Mouse (Mus musculus) embryonic facial prominence, embryonic 15.5 days (tissue): ENCODE measurements at regions not wholly inside any gene's neighbourhood (a gene's known extent, or its start where the extent isn't known, plus 50 kb on each side); places are given as distances from the start of the nearest gene placed in this dataset.

Experiments used
- ATAC-seq: fragments of 200-750 bp; cut with Nextera tagmentation; 2 replicates; pipeline ENCODE4 v1.8.0; 2017; ENCODE audit warnings: low read depth, moderate TSS enrichment; ENCODE audit not compliant: insufficient number of reproducible peaks, low FRiP score, low TSS enrichment
- H3K27ac ChIP-seq: fragments of 300-500 bp; sonication (generic); replicated peaks from 2 replicates; pipeline ENCODE4 v1.5.1; 2015; ENCODE audit warnings: mild to moderate bottlenecking, inconsistent platforms
- H3K27me3 ChIP-seq: fragments of 300-500 bp; sonication (generic); 2 replicates; pipeline ENCODE4 v1.6.1; 2015; ENCODE audit warnings: inconsistent platforms
- H3K36me3 ChIP-seq: fragments of 300-500 bp; sonication (generic); 2 replicates; pipeline ENCODE4 v1.6.1; 2015; ENCODE audit warnings: mild to moderate bottlenecking, inconsistent platforms
- H3K4me1 ChIP-seq: fragments of 300-500 bp; sonication (generic); 2 replicates; pipeline ENCODE4 v1.6.1; 2015; ENCODE audit warnings: inconsistent platforms
- H3K4me2 ChIP-seq: fragments of 300-500 bp; sonication (generic); replicated peaks from 2 replicates; pipeline ENCODE4 v1.6.1; 2015; ENCODE audit warnings: mild to moderate bottlenecking, inconsistent platforms
- H3K4me3 ChIP-seq: fragments of 300-500 bp; sonication (generic); replicated peaks from 2 replicates; pipeline ENCODE4 v1.5.1; 2015; ENCODE audit warnings: mild to moderate bottlenecking, inconsistent platforms
- H3K9ac ChIP-seq: fragments of 300-500 bp; sonication (generic); 2 replicates; pipeline ENCODE4 v1.6.1; 2015; ENCODE audit warnings: inconsistent platforms
- H3K9me3 ChIP-seq: fragments of 300-500 bp; sonication (generic); replicated peaks from 2 replicates; pipeline ENCODE4 v1.6.1; 2016; ENCODE audit warnings: inconsistent platforms
- WGBS: fragments of 180-500 bp; shearing (Covaris S2); methylation state at CpG from one replicate; pipeline ENCODE4 v1.1.7; 2015; 5-methylcytosine and 5-hydroxymethylcytosine counted together

GRCm38 (mm10) chr17:62963824-62964223 is 82.7 kb upstream of the Efna5 start:
- no peaks in the 10 kb centered on the region for H3K36me3 ChIP-seq
- H3K4me1 ChIP-seq, result peaks cover 25% of the 10 kb centered on the region
- no peak overlapping the region; the same call in 1 of the 2 replicates for H3K4me2 ChIP-seq
- H3K4me3 ChIP-seq, result no peak overlapping the region
- no peaks in the 10 kb centered on the region for H3K27me3 ChIP-seq
- H3K9ac ChIP-seq, result no peak overlapping the region
- peak overlapping the region; percentile 60 for H3K27ac ChIP-seq
- 44% methylated on average over 4 of the region's 4 CpGs for WGBS
- no peak for ATAC-seq
- no peaks in the 10 kb centered on the region for H3K9me3 ChIP-seq

- Histone ChIP-seq H3K4me2 (peak overlapping the region; percentile 40), H3K27me3 (no peaks in the 10 kb centered on the region), H3K9ac (no peak overlapping the region), H3K4me3 (no peak overlapping the region), H3K27ac (peak overlapping the region; percentile 68; the same call in 1 of the 2 replicates), H3K36me3 (no peaks in the 10 kb centered on the region), H3K9me3 (no peaks in the 10 kb centered on the region), H3K4me1 (peaks cover 25% of the 10 kb centered on the region)
- peak; percentile 57 for ATAC-seq
- 36% methylated on average over 3 of the region's 3 CpGs for WGBS
Observed at GRCm38 (mm10) chr17:62962292-62962618, 81.1 kb upstream of the Efna5 start.

GRCm38 (mm10) chr17:62961596-62962291 is 80.6 kb upstream of the Efna5 start:
- no peak overlapping the region for H3K9ac ChIP-seq
- H3K9me3 ChIP-seq, result no peaks in the 10 kb centered on the region
- H3K4me1 ChIP-seq, result peaks cover 25% of the 10 kb centered on the region
- H3K4me3 ChIP-seq, result peak overlapping the region; percentile 13
- no peaks in the 10 kb centered on the region for H3K36me3 ChIP-seq
- H3K27me3 ChIP-seq, result no peaks in the 10 kb centered on the region
- H3K4me2 ChIP-seq, result peak overlapping the region; percentile 40
- ATAC-seq, result peak; percentile 82
- 38% methylated on average over 19 of the region's 19 CpGs for WGBS
- H3K27ac ChIP-seq, result peak overlapping the region; percentile 68

- ATAC-seq, result no peak
- WGBS, result 29% methylated on average over 3 of the region's 3 CpGs
- H3K27ac ChIP-seq, result no peak overlapping the region
- H3K4me1 ChIP-seq, result peaks cover 22% of the 10 kb centered on the region
- no peaks in the 10 kb centered on the region for H3K27me3 ChIP-seq
- no peak overlapping the region for H3K4me2 ChIP-seq
- H3K9ac ChIP-seq, result no peak overlapping the region
- H3K9me3 ChIP-seq, result no peaks in the 10 kb centered on the region
- no peak overlapping the region for H3K4me3 ChIP-seq
- no peaks in the 10 kb centered on the region for H3K36me3 ChIP-seq
Observed at GRCm38 (mm10) chr17:62959146-62959545, 78.0 kb upstream of the Efna5 start.

- no peak; the same call in 1 of the 2 replicates for ATAC-seq
- 82% methylated on average over 1 of the region's 1 CpGs for WGBS
Observed at GRCm38 (mm10) chr17:62947537-62948193, 66.5 kb upstream of the Efna5 start.

GRCm38 (mm10) chr17:62940573-62941252 is 59.6 kb upstream of the Efna5 start:
- ATAC-seq, result peak; percentile 47; the same call in 1 of the 2 replicates
- 13% methylated on average over 7 of the region's 7 CpGs for WGBS
- Histone ChIP-seq H3K9me3 (no peaks in the 10 kb centered on the region), H3K36me3 (no peaks in the 10 kb centered on the region), H3K27me3 (no peaks in the 10 kb centered on the region), H3K4me3 (peak overlapping the region; percentile 16; the same call in 1 of the 2 replicates), H3K9ac (no peak overlapping the region), H3K4me1 (peaks cover 13% of the 10 kb centered on the region), H3K4me2 (peak overlapping the region; percentile 42), H3K27ac (peak overlapping the region; percentile 49; the same call in 1 of the 2 replicates)

More at GRCm38 (mm10) chr17:62947537-62948193, 66.5 kb upstream of the Efna5 start:
- Histone ChIP-seq H3K4me1 (no peaks in the 10 kb centered on the region), H3K36me3 (no peaks in the 10 kb centered on the region), H3K4me3 (no peak overlapping the region), H3K27ac (no peak overlapping the region), H3K9ac (no peak overlapping the region), H3K27me3 (no peaks in the 10 kb centered on the region), H3K4me2 (no peak overlapping the region), H3K9me3 (no peaks in the 10 kb centered on the region)

GRCm38 (mm10) chr17:62939930-62940572 is 58.9 kb upstream of the Efna5 start:
- H3K9ac ChIP-seq, result no peak overlapping the region
- WGBS, result 8% methylated on average over 18 of the region's 18 CpGs
- no peaks in the 10 kb centered on the region for H3K27me3 ChIP-seq
- peak overlapping the region; percentile 42 for H3K4me2 ChIP-seq
- ATAC-seq, result no peak; the same call in 1 of the 2 replicates
- H3K4me1 ChIP-seq, result peaks cover 13% of the 10 kb centered on the region
- H3K9me3 ChIP-seq, result no peaks in the 10 kb centered on the region
- H3K27ac ChIP-seq, result peak overlapping the region; percentile 49; the same call in 1 of the 2 replicates
- H3K36me3 ChIP-seq, result no peaks in the 10 kb centered on the region
- H3K4me3 ChIP-seq, result peak overlapping the region; percentile 16

GRCm38 (mm10) chr17:62939171-62939570 is 58.1 kb upstream of the Efna5 start:
- Histone ChIP-seq H3K36me3 (no peaks in the 10 kb centered on the region), H3K4me3 (no peak overlapping the region), H3K9ac (no peak overlapping the region), H3K27ac (no peak overlapping the region), H3K27me3 (no peaks in the 10 kb centered on the region), H3K4me1 (peaks cover 13% of the 10 kb centered on the region), H3K9me3 (no peaks in the 10 kb centered on the region), H3K4me2 (no peak overlapping the region)
- WGBS, result 47% methylated on average over 4 of the region's 4 CpGs
- no peak for ATAC-seq
